Mouse (Mus musculus): ENCODE measurements around the gene Vmn1r30. TPM values are rescaled to one million over a fixed set of nuclear protein-coding genes. Genes with fewer than 3 reads are reported as not detected.

Vmn1r30 gene
- not detected in 2 replicates for polyA plus RNA-seq (2012; rRNA removed)

- DNase-seq (ENCODE audit: low spot score), result no peak
These were observed at the start of gene Vmn1r30 for GRCm38 (mm10) chr6:58443285-58443684. Vmn1r30 (minus strand) TSS chr6:58443385.

- no peak for DNase-seq (ENCODE audit: low spot score)
These were observed 32.0 kb upstream of the Vmn1r30 start, which contains the start of gene Vmn1r31 for GRCm38 (mm10) chr6:58475230-58475629. Vmn1r31 (minus strand) TSS chr6:58475330.

Other genes with a start within 250 kb of the Vmn1r30 start
- not detected in 2 replicates for gene Vmn1r27, start 224.6 kb downstream of the Vmn1r30 start, polyA plus RNA-seq (2012; rRNA removed)
- gene Vmn1r28, start 181.3 kb downstream of the Vmn1r30 start, polyA plus RNA-seq (2012; rRNA removed), result not detected in 2 replicates
- gene Vmn1r29, start 141.8 kb downstream of the Vmn1r30 start, polyA plus RNA-seq (2012; rRNA removed), result not detected in 2 replicates
- not detected in 2 replicates for gene Vmn1r31, start 31.9 kb upstream of the Vmn1r30 start, polyA plus RNA-seq (2012; rRNA removed)
- 32.0 and 34.1 TPM in 2 replicates for gene Abcg2, start 141.1 kb upstream of the Vmn1r30 start, polyA plus RNA-seq (2012; rRNA removed)

All from urinary bladder, adult 2 months (tissue).